Mouse (Mus musculus) liver, embryonic 11.5 days (tissue): Measurements from ENCODE around the gene Anln. TPM values are rescaled to one million over a fixed set of nuclear protein-coding genes. Genes with fewer than 3 reads are reported as not detected.
"Not testable (repeated sequence)": the region's sequence is repeated elsewhere in the genome, so short reads cannot be mapped to it uniquely, and the experiment has no call there.

ENCODE experiments used
- ATAC-seq: fragments of 200-750 bp; cut with Nextera tagmentation; replicated peaks from 2 replicates; pipeline ENCODE4 v1.8.0; 2017; ENCODE audit warnings: moderate number of reproducible peaks, mild to moderate bottlenecking, moderate TSS enrichment, moderate library complexity; ENCODE audit not compliant: low FRiP score
- DNase-seq: peaks from one replicate; pipeline ENCODE4 v3.0.0-alpha.2; 2017; ENCODE audit warnings: low spot score
- H3K27ac ChIP-seq: fragments of 300-500 bp; sonication (generic); 2 replicates; pipeline ENCODE4 v1.5.1; 2014; ENCODE audit warnings: mild to moderate bottlenecking, low read depth, low read length, control low read depth
- H3K27me3 ChIP-seq: fragments of 300-500 bp; sonication (generic); replicated peaks from 2 replicates; pipeline ENCODE4 v1.6.1; 2014; ENCODE audit warnings: low read length, mixed read lengths; ENCODE audit not compliant: control insufficient read depth, insufficient read depth
- H3K36me3 ChIP-seq: fragments of 300-500 bp; sonication (generic); 2 replicates; pipeline ENCODE4 v1.6.1; 2014; ENCODE audit warnings: mild to moderate bottlenecking, low read length, moderate library complexity, mixed read lengths; ENCODE audit not compliant: control insufficient read depth, insufficient read depth
- H3K4me1 ChIP-seq: fragments of 300-500 bp; sonication (generic); replicated peaks from 2 replicates; pipeline ENCODE4 v1.6.1; 2014; ENCODE audit warnings: low read length, mixed read lengths; ENCODE audit not compliant: control insufficient read depth, insufficient read depth
- H3K4me2 ChIP-seq: fragments of 300-500 bp; sonication (generic); 2 replicates; pipeline ENCODE4 v1.6.1; 2014; ENCODE audit warnings: mild to moderate bottlenecking, control low read depth, moderate library complexity
- H3K4me3 ChIP-seq: fragments of 300-500 bp; sonication (generic); 2 replicates; pipeline ENCODE4 v1.5.1; 2014; ENCODE audit warnings: low read depth, low read length, control low read depth
- H3K9ac ChIP-seq: fragments of 300-500 bp; sonication (generic); 2 replicates; pipeline ENCODE4 v1.6.1; 2014; ENCODE audit warnings: low read depth, low read length, control low read depth
- H3K9me3 ChIP-seq: fragments of 300-500 bp; sonication (generic); 2 replicates; pipeline ENCODE4 v1.6.1; 2016; ENCODE audit warnings: low read length, inconsistent platforms, mixed read lengths; ENCODE audit not compliant: control insufficient read depth
- WGBS: fragments of 180-500 bp; shearing (Covaris S2); extraction: QIAGEN DNeasy Blood & Tissue Kit; methylation state at CpG from one replicate; pipeline ENCODE4 v1.1.7; 2014; 5-methylcytosine and 5-hydroxymethylcytosine counted together
- polyA plus RNA-seq: library from polyadenylated mRNA; unstranded; fragments of >200 nt; fragmentation: Nextera tagmentation; extraction: Ambion mirVana; gene quantifications from 2 replicates; pipeline ENCODE4 v1.2.1, GENCODE M21; 2014

The Anln gene
- polyA plus RNA-seq, 1 experiment from 2014 or later, result 42.6 TPM

DNA sequence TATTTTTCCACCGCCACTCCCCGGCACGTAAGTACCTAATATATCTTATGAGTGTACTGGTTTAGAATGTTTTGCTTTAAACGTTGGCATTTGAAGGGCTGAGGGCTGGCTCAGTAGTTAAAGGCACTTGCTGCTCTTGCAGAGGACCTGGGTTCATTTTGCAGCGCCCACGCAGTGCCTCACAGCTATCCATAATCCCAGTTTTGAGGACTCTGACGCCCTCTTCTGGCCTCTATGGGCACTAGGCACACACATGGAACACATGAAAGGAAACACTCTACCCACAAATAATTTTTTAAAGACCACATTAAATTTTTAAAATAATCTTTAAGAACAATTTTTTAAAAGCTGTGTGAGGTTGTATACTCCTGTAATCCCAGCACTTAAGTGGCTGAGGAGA, 20.5 kb upstream of the Anln start:
- H3K27me3 ChIP-seq, result no peaks in the 10 kb centered on the region
- no peak overlapping the region for H3K4me3 ChIP-seq
- ATAC-seq (no peak), DNase-seq (no peak)
- no peaks in the 10 kb centered on the region for H3K9me3 ChIP-seq
- no peak overlapping the region for H3K27ac ChIP-seq
- H3K4me1 ChIP-seq, result peaks cover 2% of the 10 kb centered on the region; the same call in 1 of the 2 replicates
- H3K9ac ChIP-seq, result no peak overlapping the region
- WGBS, result 76% methylated on average over 7 of the region's 7 CpGs
- no peak overlapping the region for H3K4me2 ChIP-seq
- no peaks in the 10 kb centered on the region for H3K36me3 ChIP-seq

DNA sequence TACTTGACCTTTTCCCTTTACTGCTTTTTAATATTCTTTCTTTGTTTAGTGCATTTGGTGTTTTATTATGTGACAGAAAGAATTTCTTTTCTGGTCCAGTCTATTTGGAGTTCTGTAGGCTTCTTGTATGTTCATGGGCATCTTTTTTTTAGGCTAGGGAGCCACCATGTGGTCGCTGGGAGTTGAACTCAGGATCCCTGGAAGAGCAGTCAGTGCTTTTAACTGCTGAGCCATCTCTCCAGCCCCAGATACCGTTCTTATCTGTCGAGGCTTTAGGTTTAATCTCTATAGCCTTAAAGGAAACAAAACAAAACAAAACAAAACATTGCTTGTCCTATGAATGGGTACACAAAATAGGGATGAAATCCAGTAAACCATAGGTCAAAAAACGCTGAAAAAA, 19.4 kb upstream of the Anln start:
- not testable (repeated sequence) for H3K4me2 ChIP-seq, DNase-seq, H3K36me3 ChIP-seq, H3K27me3 ChIP-seq, H3K4me3 ChIP-seq, H3K4me1 ChIP-seq, H3K9ac ChIP-seq, H3K9me3 ChIP-seq, ATAC-seq, H3K27ac ChIP-seq
- WGBS, result 12% methylated on average over 4 of the region's 4 CpGs

DNA sequence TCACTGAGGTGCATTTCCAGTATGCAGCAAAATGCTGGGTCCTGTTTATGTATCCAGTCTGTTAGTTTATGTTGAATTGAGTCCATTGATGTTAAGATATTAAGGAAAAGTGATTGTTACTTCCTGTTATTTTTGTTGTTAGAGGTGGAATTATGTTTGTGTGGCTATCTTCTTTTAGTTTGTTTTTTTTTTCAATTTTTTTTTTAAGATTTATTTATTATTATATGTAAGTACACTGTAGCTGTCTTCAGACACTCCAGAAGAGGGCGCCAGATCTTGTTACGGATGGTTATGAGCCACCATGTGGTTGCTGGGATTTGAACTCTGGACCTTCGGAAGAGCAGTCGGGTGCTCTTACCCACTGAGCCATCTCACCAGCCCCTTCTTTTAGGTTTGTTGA, 18.6 kb upstream of the Anln start:
- 82% methylated on average over 4 of the region's 4 CpGs for WGBS
- H3K4me3 ChIP-seq, H3K27ac ChIP-seq, ATAC-seq, H3K9me3 ChIP-seq, H3K27me3 ChIP-seq, H3K9ac ChIP-seq, H3K36me3 ChIP-seq, H3K4me1 ChIP-seq, H3K4me2 ChIP-seq, DNase-seq: not testable (repeated sequence)

DNA sequence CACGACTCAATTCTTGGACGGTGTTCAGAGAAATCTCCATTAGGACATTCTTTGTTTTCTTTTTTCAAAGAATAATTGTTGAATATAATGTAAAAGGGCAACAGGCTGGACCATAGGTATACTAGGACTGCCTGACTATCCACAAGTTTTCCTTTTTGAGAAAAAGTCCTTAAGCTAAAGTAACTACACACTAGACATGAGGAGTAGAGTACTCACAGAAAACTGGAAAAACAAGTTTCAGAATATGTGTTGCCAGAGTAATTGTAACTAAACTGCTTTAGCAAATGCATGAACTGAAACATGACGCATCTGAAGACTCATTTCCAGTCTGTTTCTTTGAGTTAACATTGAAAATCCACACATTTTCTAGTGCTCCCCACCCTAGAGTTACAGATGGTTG, 16.4 kb upstream of the Anln start:
- DNase-seq (no peak), ATAC-seq (no peak)
- no peaks in the 10 kb centered on the region for H3K9me3 ChIP-seq
- H3K4me1 ChIP-seq, result no peaks in the 10 kb centered on the region
- no peak overlapping the region for H3K27ac ChIP-seq
- no peak overlapping the region for H3K4me2 ChIP-seq
- H3K4me3 ChIP-seq, result no peak overlapping the region
- no peaks in the 10 kb centered on the region for H3K27me3 ChIP-seq
- no peak overlapping the region for H3K9ac ChIP-seq
- WGBS, result 82% methylated on average over 3 of the region's 3 CpGs
- no peaks in the 10 kb centered on the region for H3K36me3 ChIP-seq

DNA sequence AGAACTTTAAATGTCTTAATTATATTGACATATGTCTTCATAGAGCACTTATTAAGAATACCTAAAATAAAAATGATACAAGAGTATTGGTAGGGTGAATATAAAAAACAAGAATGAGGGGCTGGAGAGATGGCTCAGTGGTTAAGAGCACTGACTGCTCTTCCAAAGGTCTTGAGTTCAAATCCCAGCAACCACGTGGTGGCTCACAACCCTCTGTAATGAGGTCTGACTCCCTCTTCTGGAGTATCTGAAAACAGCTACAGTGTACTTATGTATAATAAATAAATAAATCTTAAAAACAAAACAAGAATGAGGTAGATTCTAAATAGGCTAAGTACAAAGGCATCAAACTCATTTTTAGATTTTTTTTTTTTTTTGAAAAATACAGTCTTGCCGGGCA, 14.5 kb upstream of the Anln start:
- H3K9me3 ChIP-seq, H3K27me3 ChIP-seq, H3K27ac ChIP-seq, H3K36me3 ChIP-seq, ATAC-seq, H3K9ac ChIP-seq, DNase-seq, H3K4me2 ChIP-seq, H3K4me3 ChIP-seq, H3K4me1 ChIP-seq: not testable (repeated sequence)
- 77% methylated on average over 2 of the region's 2 CpGs for WGBS

GRCm38 (mm10) chr9:22402976-22403375, 14.0 kb upstream of the Anln start:
- H3K27me3 ChIP-seq, result no peaks in the 10 kb centered on the region
- H3K36me3 ChIP-seq, result no peaks in the 10 kb centered on the region
- ATAC-seq (no peak), DNase-seq (no peak)
- WGBS, result 79% methylated on average over 3 of the region's 3 CpGs
- no peak overlapping the region for H3K4me3 ChIP-seq
- no peaks in the 10 kb centered on the region for H3K9me3 ChIP-seq
- H3K27ac ChIP-seq, result no peak overlapping the region
- no peaks in the 10 kb centered on the region for H3K4me1 ChIP-seq
- no peak overlapping the region for H3K4me2 ChIP-seq
- H3K9ac ChIP-seq, result no peak overlapping the region

DNA sequence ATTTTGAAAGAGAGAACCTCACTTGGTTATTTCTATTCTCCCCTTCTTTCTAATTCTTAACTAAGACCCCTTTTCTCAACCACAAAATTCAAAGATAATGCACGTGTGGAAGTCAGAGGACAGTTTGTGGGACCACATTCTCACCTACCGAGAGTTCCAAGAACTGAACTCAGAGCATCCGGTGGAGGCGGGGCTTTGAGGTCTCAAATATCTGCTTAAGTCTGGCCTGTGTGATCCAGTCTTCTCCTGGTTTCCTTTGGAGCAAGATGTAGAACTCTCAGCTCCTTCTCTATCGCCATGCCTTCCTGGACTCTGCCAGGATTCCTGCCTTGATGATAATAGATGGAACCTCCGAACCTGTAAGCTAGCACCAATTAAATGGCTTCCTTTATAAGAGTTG, 13.0 kb upstream of the Anln start:
- ATAC-seq (no peak), DNase-seq (no peak)
- Histone ChIP-seq H3K36me3 (no peaks in the 10 kb centered on the region), H3K9ac (no peak overlapping the region), H3K9me3 (no peaks in the 10 kb centered on the region), H3K27me3 (no peaks in the 10 kb centered on the region), H3K27ac (no peak overlapping the region), H3K4me2 (no peak overlapping the region), H3K4me1 (no peaks in the 10 kb centered on the region), H3K4me3 (no peak overlapping the region)
- 76% methylated on average over 6 of the region's 6 CpGs for WGBS

DNA sequence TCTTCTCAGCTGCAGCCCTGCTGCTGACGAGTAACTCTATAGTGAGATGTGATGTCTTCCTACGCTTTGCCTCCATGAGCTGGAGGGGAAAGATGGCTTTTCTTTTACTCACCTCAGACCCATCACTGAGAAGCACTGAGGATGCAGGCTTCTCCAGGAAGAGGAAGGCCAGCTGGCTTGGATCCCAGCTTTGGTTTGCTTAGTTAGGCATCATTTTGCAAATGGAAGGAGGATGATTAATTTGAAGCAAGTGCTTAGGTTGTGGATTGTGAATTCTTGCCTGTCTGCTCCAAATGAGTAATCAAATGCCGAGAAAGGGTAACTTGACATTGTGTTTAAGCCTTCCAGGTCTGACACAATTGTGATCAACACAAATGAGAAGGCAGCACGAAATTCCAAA, 10.0 kb upstream of the Anln start:
- Histone ChIP-seq H3K27me3 (no peaks in the 10 kb centered on the region), H3K4me1 (no peaks in the 10 kb centered on the region), H3K4me3 (no peak overlapping the region), H3K4me2 (no peak overlapping the region), H3K27ac (no peak overlapping the region), H3K36me3 (no peaks in the 10 kb centered on the region), H3K9ac (no peak overlapping the region), H3K9me3 (no peaks in the 10 kb centered on the region)
- WGBS, result 75% methylated on average over 4 of the region's 4 CpGs
- ATAC-seq, result no peak
- DNase-seq, result no peak

DNA sequence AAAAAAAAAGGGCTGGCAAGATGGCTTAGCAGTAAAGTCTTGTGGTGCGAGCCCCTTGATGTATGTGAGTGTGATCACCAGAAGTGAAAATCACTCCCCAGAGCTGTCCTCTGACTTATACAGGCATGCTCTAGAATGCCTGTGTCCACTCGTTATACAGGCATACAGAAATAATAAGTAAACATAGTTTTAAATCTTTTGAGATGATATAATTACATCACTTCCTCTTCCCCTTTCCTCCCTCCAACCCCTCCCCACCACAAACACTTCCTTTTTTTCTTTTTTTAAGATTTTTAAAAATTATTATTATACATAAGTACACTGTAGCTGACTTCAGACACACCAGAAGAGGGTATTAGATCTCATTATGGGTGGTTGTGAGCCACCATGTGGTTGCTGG, 5.7 kb upstream of the Anln start:
- H3K9ac ChIP-seq, result no peak overlapping the region
- no peak overlapping the region for H3K4me2 ChIP-seq
- ATAC-seq (no peak), DNase-seq (no peak)
- no peaks in the 10 kb centered on the region for H3K27me3 ChIP-seq
- WGBS, result 78% methylated on average over 2 of the region's 2 CpGs
- H3K9me3 ChIP-seq, result no peaks in the 10 kb centered on the region
- H3K4me1 ChIP-seq, result peaks cover under 1% of the 10 kb centered on the region; the same call in 1 of the 2 replicates
- no peak overlapping the region for H3K4me3 ChIP-seq
- no peak overlapping the region for H3K27ac ChIP-seq
- H3K36me3 ChIP-seq, result no peaks in the 10 kb centered on the region
